Mouse (Mus musculus) liver, adult 2 months (tissue): ENCODE measurements around the gene Nob1.

Source experiments
- CTCF ChIP-seq: fragments of 200-500 bp; IDR thresholded peaks from 2 replicates; pipeline ENCODE4 v1.5.1; 2011; ENCODE audit warnings: low read depth, low read length, control low read depth
- POLR2A ChIP-seq: fragments of 200-500 bp; IDR thresholded peaks from 2 replicates; pipeline ENCODE4 v1.6.1; 2011; ENCODE audit warnings: low read length, control low read depth; ENCODE audit not compliant: insufficient read depth; ENCODE audit errors: extremely low read depth

DNA sequence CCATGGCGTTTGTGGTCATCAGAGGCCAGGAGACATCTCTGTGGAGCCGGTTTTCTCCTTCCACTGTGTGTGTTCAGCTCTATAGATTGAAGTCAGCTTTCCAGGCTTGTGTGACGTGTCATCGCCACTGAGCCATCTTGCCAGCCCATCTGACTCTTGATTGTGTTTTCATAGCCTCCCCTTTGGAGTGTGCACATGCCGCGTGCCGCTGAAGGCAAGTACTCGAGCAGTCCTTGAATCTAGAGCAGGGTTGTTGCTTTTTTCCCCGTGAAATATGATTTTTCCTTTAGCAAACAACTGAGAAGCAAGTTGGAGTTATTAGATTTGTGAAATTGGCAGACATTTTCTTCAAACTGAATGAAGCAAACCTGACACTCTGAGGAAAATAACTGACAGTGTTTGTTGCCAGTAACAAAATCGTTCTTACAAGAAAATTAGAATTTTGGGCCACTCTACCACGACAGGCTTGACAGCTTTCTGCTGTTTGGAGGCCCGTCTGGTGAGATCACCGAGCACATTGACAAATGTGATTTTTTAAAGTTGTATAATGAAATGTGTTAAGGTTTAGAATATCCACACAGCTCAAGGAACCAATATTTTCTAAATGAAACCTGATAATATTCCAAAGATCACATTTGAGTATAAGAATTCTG is 26.7 kb upstream of the Nob1 start:
- TF ChIP-seq CTCF: no peak
- no peak for TF ChIP-seq POLR2A
